Mouse (Mus musculus): ENCODE measurements at regions not wholly inside any gene's neighbourhood (a gene's known extent, or its start where the extent isn't known, plus 50 kb on each side); places are given as distances from the start of the nearest gene placed in this dataset.

DNA sequence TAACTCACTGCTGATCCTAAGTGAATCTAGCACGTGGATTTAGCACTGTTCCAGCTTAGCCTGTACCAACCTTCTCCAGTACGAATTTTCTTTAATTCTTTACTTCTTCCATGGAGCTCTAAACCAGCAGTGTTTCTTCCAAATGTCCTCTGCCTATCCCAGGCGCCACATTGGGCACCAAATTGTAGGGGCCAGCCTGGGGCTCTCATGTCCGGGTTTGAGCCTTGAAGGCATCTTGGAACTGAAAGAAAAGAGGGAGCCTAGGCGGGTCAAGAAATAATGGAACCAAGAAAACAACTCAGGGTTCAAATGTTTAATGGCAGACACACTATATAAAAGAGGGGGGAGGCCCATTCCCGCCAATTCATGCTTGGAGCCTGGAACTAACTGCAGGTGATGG, 69.9 kb downstream of the Btbd35f17 start:
- peak in 1 of 2 experiments; percentile 20 for DNase-seq (ENCODE audit: inconsistent age in 2 of 2, low spot score in 1 of 2)

All from adrenal gland, adult (tissue).